Mouse (Mus musculus) CH12.LX (cell line): ENCODE results near the gene Lrrc42. TPM values are rescaled to one million over a fixed set of nuclear protein-coding genes. Genes with fewer than 3 reads are reported as not detected.

Experiments
- DNase-seq: peaks from one replicate; pipeline ENCODE4 v3.0.0-alpha.2; 2013; ENCODE audit errors: extremely low read depth
- H3K27ac ChIP-seq: 2 replicates; pipeline ENCODE4 v1.5.1; 2012; ENCODE audit warnings: low read depth, mild to moderate bottlenecking, control low read depth, moderate library complexity; ENCODE audit not compliant: insufficient read depth
- H3K27me3 ChIP-seq: replicated peaks from 2 replicates; pipeline ENCODE3; 2012; ENCODE audit warnings: inconsistent platforms
- H3K36me3 ChIP-seq, 2 experiments: replicated peaks in 1 of 2; 2 replicates each; pipeline versions ENCODE3 to v1.6.1; 2012; ENCODE audit warnings: inconsistent platforms in 1 of 2, low read length in 1 of 2, mild to moderate bottlenecking in 1 of 2, mixed read lengths in 1 of 2, moderate library complexity in 1 of 2; ENCODE audit not compliant: control insufficient read depth in 1 of 2, insufficient read depth in 1 of 2
- H3K4me1 ChIP-seq, 2 experiments: 2 replicates each; pipeline ENCODE4 v1.6.1; 2012; ENCODE audit warnings: inconsistent platforms in 1 of 2, moderate library complexity in 1 of 2; ENCODE audit not compliant: insufficient read depth in 2 of 2, control insufficient read depth in 1 of 2
- H3K4me2 ChIP-seq: 2 replicates; pipeline ENCODE4 v1.6.1; 2012; ENCODE audit warnings: low read depth, mild to moderate bottlenecking, control low read depth; ENCODE audit not compliant: poor library complexity, insufficient read depth, severe bottlenecking
- H3K4me3 ChIP-seq, 3 experiments: fragments of 150-350 bp in 1 of 3; sonication (generic) in 1 of 3; replicated peaks in 1 of 3; 2 replicates each; pipeline versions ENCODE3 to v1.5.1; 2011 to 2012; ENCODE audit warnings: low read depth in 2 of 3, low read length in 2 of 3, mild to moderate bottlenecking in 2 of 3, moderate library complexity in 2 of 3, control low read depth in 1 of 3, improper control_type of control experiment in 1 of 3, inconsistent platforms in 1 of 3, mixed read lengths in 1 of 3; ENCODE audit not compliant: poor library complexity in 1 of 3
- H3K79me2 ChIP-seq: replicated peaks from 2 replicates; pipeline ENCODE4 v1.6.1; 2012; ENCODE audit warnings: mild to moderate bottlenecking, moderate library complexity; ENCODE audit not compliant: control insufficient read depth, poor library complexity, insufficient read depth, severe bottlenecking; ENCODE audit errors: extremely low read depth
- H3K9ac ChIP-seq: 2 replicates; pipeline ENCODE4 v1.6.1; 2012; ENCODE audit warnings: low read depth, mild to moderate bottlenecking, control low read depth, moderate library complexity; ENCODE audit not compliant: insufficient read depth
- H3K9me3 ChIP-seq: replicated peaks from 2 replicates; pipeline ENCODE3; 2012; ENCODE audit warnings: low read length, inconsistent platforms, mixed read lengths
- BHLHE40 ChIP-seq: IDR thresholded peaks from 2 replicates; pipeline ENCODE4 v1.6.1; 2011; ENCODE audit warnings: mild to moderate bottlenecking, low read depth, low read length, improper control_type of control experiment
- CHD2 ChIP-seq: IDR thresholded peaks from 2 replicates; pipeline ENCODE4 v1.6.1; 2011; ENCODE audit warnings: low read length, improper control_type of control experiment
- E2F4 ChIP-seq: IDR thresholded peaks from 2 replicates; pipeline ENCODE4 v1.6.1; 2011; ENCODE audit warnings: low read depth, low read length, improper control_type of control experiment; ENCODE audit not compliant: insufficient replicate concordance
- ELF1 ChIP-seq: IDR thresholded peaks from 2 replicates; pipeline ENCODE4 v1.6.1; 2014; ENCODE audit warnings: low read depth, mild to moderate bottlenecking, inconsistent platforms, low read length, improper control_type of control experiment
- EP300 ChIP-seq: IDR thresholded peaks from 2 replicates; pipeline ENCODE4 v1.6.1; 2011; ENCODE audit warnings: low read length, improper control_type of control experiment
- ETS1 ChIP-seq: conservative IDR thresholded peaks from 2 replicates; pipeline ENCODE4 v1.6.1; 2012; ENCODE audit warnings: low read depth, mild to moderate bottlenecking, inconsistent platforms, low read length, improper control_type of control experiment, moderate library complexity
- GABPA ChIP-seq: IDR thresholded peaks from 2 replicates; pipeline ENCODE4 v1.6.1; 2012; ENCODE audit warnings: low read depth, low read length, improper control_type of control experiment, inconsistent platforms; ENCODE audit not compliant: insufficient replicate concordance
- IRF4 ChIP-seq: IDR thresholded peaks from 2 replicates; pipeline ENCODE4 v1.6.1; 2014; ENCODE audit warnings: low read depth, mild to moderate bottlenecking, inconsistent platforms, low read length, improper control_type of control experiment
- JUND ChIP-seq: conservative IDR thresholded peaks from 2 replicates; pipeline ENCODE4 v1.6.1; 2011; ENCODE audit warnings: low read depth, low read length, improper control_type of control experiment
- MAFK ChIP-seq: IDR thresholded peaks from 2 replicates; pipeline ENCODE4 v1.6.1; 2011; ENCODE audit warnings: low read length, improper control_type of control experiment; ENCODE audit not compliant: insufficient replicate concordance
- MAZ ChIP-seq: IDR thresholded peaks from 2 replicates; pipeline ENCODE4 v1.6.1; 2012; ENCODE audit warnings: low read depth, mild to moderate bottlenecking, inconsistent platforms, low read length, improper control_type of control experiment, moderate library complexity
- MEF2A ChIP-seq: IDR thresholded peaks from 2 replicates; pipeline ENCODE4 v1.6.1; 2014; ENCODE audit warnings: low read depth, mild to moderate bottlenecking, inconsistent platforms, low read length, improper control_type of control experiment, borderline replicate concordance
- MXI1 ChIP-seq: IDR thresholded peaks from 2 replicates; pipeline ENCODE4 v1.6.1; 2011; ENCODE audit warnings: mild to moderate bottlenecking, low read depth, low read length, improper control_type of control experiment
- PAX5 ChIP-seq: IDR thresholded peaks from 2 replicates; pipeline ENCODE4 v1.6.1; 2012; ENCODE audit warnings: low read length, inconsistent platforms, mixed read lengths
- POLR2AphosphoS2 ChIP-seq: IDR thresholded peaks from 2 replicates; pipeline ENCODE4 v1.6.1; 2011; ENCODE audit warnings: low read depth, low read length, improper control_type of control experiment
- TBP ChIP-seq: conservative IDR thresholded peaks from 2 replicates; pipeline ENCODE4 v1.6.1; 2011; ENCODE audit warnings: low read depth, low read length, improper control_type of control experiment
- TCF12 ChIP-seq: IDR thresholded peaks from 2 replicates; pipeline ENCODE4 v1.6.1; 2014; ENCODE audit warnings: low read depth, mild to moderate bottlenecking, inconsistent platforms, low read length, improper control_type of control experiment
- UBTF ChIP-seq: IDR thresholded peaks from 2 replicates; pipeline ENCODE4 v1.6.1; 2012; ENCODE audit warnings: low read depth, mild to moderate bottlenecking, inconsistent platforms, low read length, improper control_type of control experiment, moderate library complexity
- ZKSCAN1 ChIP-seq: IDR thresholded peaks from 2 replicates; pipeline ENCODE4 v1.6.1; 2012; ENCODE audit warnings: low read depth, inconsistent platforms, low read length, improper control_type of control experiment, borderline replicate concordance
- ZNF384 ChIP-seq: IDR thresholded peaks from 2 replicates; pipeline ENCODE4 v1.6.1; 2012; ENCODE audit warnings: low read depth, low read length, improper control_type of control experiment, inconsistent platforms
- dilution Hi-C: fragments of 300-500 bp; cut with MboI; formaldehyde crosslinking; loops from 2 replicates; pipeline ENCODE4 v1.14.3; 2020; ENCODE audit warnings: low sequenced_read_pairs; ENCODE audit not compliant: extremely low pct_unique_long_range_greater_than_20kb, extremely low pct_ligation_motif_present
- in situ Hi-C: fragments of 300-500 bp; cut with MboI; formaldehyde crosslinking; loops from 3 replicates; pipeline ENCODE4 v1.14.3; 2019; ENCODE audit warnings: low sequenced_read_pairs, low pct_ligation_motif_present, low pct_unique_long_range_greater_than_20kb, mixed read lengths
- polyA plus RNA-seq: library from polyadenylated mRNA; unstranded; fragments of >175 nt; gene quantifications from 2 replicates; pipeline ENCODE4 v1.2.1, GENCODE M21; 2012; ENCODE audit warnings: low read depth; ENCODE audit not compliant: insufficient read length
- total RNA-seq, 2 experiments: library from RNA; depleted of rRNA; stranded (reverse); fragments of 300-350 nt in 1 of 2; fragments of >200 nt in 1 of 2; gene quantifications; 2 replicates each; pipeline ENCODE4 v1.2.3; 2012 to 2014

Lrrc42 gene
- total and polyA plus RNA-seq, 3 experiments, result 13.0 to 48.2 (median 24.9) TPM

- H3K36me3 ChIP-seq, result no peaks in the 10 kb centered on the region
- H3K79me2 ChIP-seq, result no peaks in the 10 kb centered on the region
- DNase-seq, result peak; percentile 45
- dilution Hi-C loops (no loop called here), in situ Hi-C loops (no loop called here)
- no peak overlapping the region for H3K4me3 ChIP-seq
- no peak overlapping the region for H3K27ac ChIP-seq
- no peaks in the 10 kb centered on the region for H3K9me3 ChIP-seq
- no peaks in the 10 kb centered on the region for H3K27me3 ChIP-seq
- peaks cover 15 to 61% of the 10 kb centered on the region in 2 experiments for H3K4me1 ChIP-seq
- no peak overlapping the region for H3K9ac ChIP-seq
- no peak for TF ChIP-seq PAX5
- TF ChIP-seq JUND, result no peak
- TF ChIP-seq MXI1, result no peak
- TF ChIP-seq ZNF384, result no peak
- TF ChIP-seq MEF2A, result no peak
- TF ChIP-seq UBTF, result no peak
- TF ChIP-seq E2F4, result no peak
- no peak for TF ChIP-seq ETS1
- no peak for TF ChIP-seq TBP
- TF ChIP-seq MAZ, result no peak
- no peak for TF ChIP-seq IRF4
- TF ChIP-seq EP300, result no peak; the same call in 1 of the 2 replicates
- peak overlapping the region; percentile 40; the same call in 1 of the 2 replicates for H3K4me2 ChIP-seq
Observed at GRCm38 (mm10) chr4:107302832-107303231, 49.5 kb upstream of the Lrrc42 start.

- Histone ChIP-seq H3K36me3 (no peaks in the 10 kb centered on the region), H3K79me2 (no peaks in the 10 kb centered on the region), H3K9ac (no peak overlapping the region), H3K27me3 (no peaks in the 10 kb centered on the region), H3K27ac (no peak overlapping the region), H3K4me3 (no peak overlapping the region)
- dilution Hi-C loops, result no loop called here
- in situ Hi-C loops, result no loop called here
- TF ChIP-seq IRF4 (no peak), GABPA (no peak), ELF1 (no peak), ZNF384 (no peak), TCF12 (no peak), MXI1 (no peak), MAZ (no peak), CHD2 (no peak), POLR2AphosphoS2 (no peak), ZKSCAN1 (no peak), MAFK (no peak), BHLHE40 (no peak)
- TF ChIP-seq, all 38 proteins: peak for 0
- Histone ChIP-seq H3K4me2 (no peak overlapping the region), H3K4me1 (peaks cover 15 to 55% of the 10 kb centered on the region in 2 experiments), H3K9me3 (no peaks in the 10 kb centered on the region)
- no peak for DNase-seq
Observed at GRCm38 (mm10) chr4:107302221-107302620, 48.9 kb upstream of the Lrrc42 start.
